Mouse (Mus musculus) midbrain, postnatal 0 days (tissue): ENCODE results near the gene Pfkfb2. TPM values are rescaled to one million over a fixed set of nuclear protein-coding genes. Genes with fewer than 3 reads are reported as not detected.

Source experiments
- ATAC-seq: fragments of 200-750 bp; cut with Nextera tagmentation; 2 replicates; pipeline ENCODE4 v1.8.0; 2017; ENCODE audit warnings: moderate number of reproducible peaks, mild to moderate bottlenecking, moderate TSS enrichment, moderate library complexity; ENCODE audit not compliant: low FRiP score
- DNase-seq: peaks from one replicate; pipeline ENCODE4 v3.0.0-alpha.2; 2015; ENCODE audit warnings: low spot score
- H3K27ac ChIP-seq: fragments of 300-500 bp; sonication (generic); 2 replicates; pipeline ENCODE4 v1.5.1; 2014; ENCODE audit warnings: low read depth, mild to moderate bottlenecking, low read length, mixed read lengths
- H3K27me3 ChIP-seq: fragments of 300-500 bp; sonication (generic); 2 replicates; pipeline ENCODE4 v1.6.1; 2014; ENCODE audit warnings: low read length, control low read depth, mixed read lengths; ENCODE audit not compliant: insufficient read depth
- H3K36me3 ChIP-seq: fragments of 300-500 bp; sonication (generic); 2 replicates; pipeline ENCODE4 v1.6.1; 2014; ENCODE audit warnings: low read length, control low read depth, mixed read lengths; ENCODE audit not compliant: insufficient read depth
- H3K4me1 ChIP-seq: fragments of 300-500 bp; sonication (generic); 2 replicates; pipeline ENCODE4 v1.6.1; 2014; ENCODE audit warnings: mild to moderate bottlenecking, control low read depth, antibody characterized with exemption, low read length, mixed read lengths; ENCODE audit not compliant: insufficient read depth
- H3K4me2 ChIP-seq: fragments of 300-500 bp; sonication (generic); 2 replicates; pipeline ENCODE4 v1.6.1; 2014; ENCODE audit warnings: low read depth, mild to moderate bottlenecking, low read length, mixed read lengths; ENCODE audit not compliant: poor library complexity, severe bottlenecking
- H3K4me3 ChIP-seq: fragments of 300-500 bp; sonication (generic); 2 replicates; pipeline ENCODE4 v1.5.1; 2014; ENCODE audit warnings: low read depth, mild to moderate bottlenecking, low read length, moderate library complexity
- H3K9ac ChIP-seq: fragments of 300-500 bp; sonication (generic); replicated peaks from 2 replicates; pipeline ENCODE4 v1.6.1; 2014; ENCODE audit warnings: mild to moderate bottlenecking, low read length, moderate library complexity, mixed read lengths; ENCODE audit not compliant: poor library complexity, severe bottlenecking
- H3K9me3 ChIP-seq: fragments of 300-500 bp; sonication (generic); 2 replicates; pipeline ENCODE4 v1.6.1; 2016; ENCODE audit warnings: low read length, control low read depth
- CTCF ChIP-seq: IDR thresholded peaks from 2 replicates; pipeline ENCODE4 v1.5.1; 2016; ENCODE audit warnings: antibody characterized with exemption, mild to moderate bottlenecking
- WGBS: fragments of 180-500 bp; shearing (Covaris S2); extraction: QIAGEN DNeasy Blood & Tissue Kit; methylation state at CpG from one replicate; pipeline ENCODE4 v1.1.7; 2014; 5-methylcytosine and 5-hydroxymethylcytosine counted together
- polyA plus RNA-seq: library from polyadenylated mRNA; unstranded; fragments of >200 nt; fragmentation: Nextera tagmentation; extraction: Ambion mirVana; gene quantifications from 2 replicates; pipeline ENCODE4 v1.2.1, GENCODE M21; 2015
- total RNA-seq: library from RNA; depleted of rRNA; stranded (reverse); fragments of >200 nt; gene quantifications from 2 replicates; pipeline ENCODE4 v1.2.3, GENCODE M21; 2014

Gene Pfkfb2
- total and polyA plus RNA-seq, 2 experiments from 2014 or later = 17.2 to 26.6 TPM

DNA sequence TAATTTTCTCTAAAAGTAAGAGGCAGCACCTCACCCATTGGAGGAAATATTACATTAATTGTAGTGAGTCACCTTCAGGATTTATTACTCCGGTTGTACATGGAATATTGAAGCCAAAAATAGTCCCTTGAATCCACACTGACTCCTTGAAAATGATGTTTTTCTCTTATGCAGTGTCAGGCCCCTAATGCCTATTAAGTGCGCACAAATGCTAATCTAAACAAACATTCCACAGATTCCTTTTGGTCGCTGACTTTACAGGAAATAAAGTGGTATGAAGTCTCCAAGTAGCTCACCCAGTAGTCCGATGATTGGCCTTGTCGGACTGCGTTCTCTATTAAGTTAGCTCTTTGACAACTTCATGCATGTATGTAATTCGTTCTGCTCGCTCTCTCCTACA, 5.8 kb upstream of the Pfkfb2 start:
- ATAC-seq (no peak), DNase-seq (no peak)
- Histone ChIP-seq H3K4me2 (no peak overlapping the region), H3K9me3 (no peaks in the 10 kb centered on the region), H3K4me3 (no peak overlapping the region), H3K9ac (no peak overlapping the region), H3K27ac (no peak overlapping the region), H3K36me3 (no peaks in the 10 kb centered on the region), H3K4me1 (no peaks in the 10 kb centered on the region), H3K27me3 (no peaks in the 10 kb centered on the region)
- 80% methylated on average over 8 of the region's 8 CpGs for WGBS
- TF ChIP-seq CTCF = no peak

- Histone ChIP-seq H3K4me3 (no peak overlapping the region), H3K4me2 (no peak overlapping the region), H3K9me3 (no peaks in the 10 kb centered on the region), H3K4me1 (no peaks in the 10 kb centered on the region), H3K9ac (no peak overlapping the region), H3K27ac (no peak overlapping the region), H3K27me3 (no peaks in the 10 kb centered on the region), H3K36me3 (no peaks in the 10 kb centered on the region)
- no peak for TF ChIP-seq CTCF
- DNase-seq = no peak
- 52% methylated on average over 5 of the region's 5 CpGs for WGBS
- no peak for ATAC-seq
These were observed 5.4 kb upstream of the Pfkfb2 start for GRCm38 (mm10) chr1:130734452-130734851.

DNA sequence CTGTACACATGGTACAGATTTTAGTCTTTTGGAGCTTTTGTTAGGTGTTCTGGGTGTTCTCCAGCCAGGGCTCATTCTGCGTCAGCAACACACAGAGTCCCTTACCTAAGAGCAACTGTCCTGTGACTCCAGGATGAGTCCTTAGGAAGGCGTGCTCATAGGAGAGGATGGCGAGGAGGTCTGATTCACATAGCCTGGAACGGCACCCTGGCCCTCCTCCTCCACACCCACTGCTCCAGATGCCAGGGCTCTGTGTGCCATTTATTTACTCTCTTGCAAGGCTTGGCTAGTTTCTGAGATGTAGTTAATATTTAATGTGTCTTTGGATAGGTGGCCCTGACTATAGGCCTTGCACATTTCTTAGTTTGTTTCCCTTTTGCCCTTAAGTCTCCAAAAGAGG, 4.6 kb upstream of the Pfkfb2 start:
- Histone ChIP-seq H3K9ac (no peak overlapping the region), H3K4me2 (no peak overlapping the region), H3K36me3 (no peaks in the 10 kb centered on the region), H3K4me1 (no peaks in the 10 kb centered on the region), H3K27ac (no peak overlapping the region), H3K4me3 (no peak overlapping the region), H3K9me3 (no peaks in the 10 kb centered on the region), H3K27me3 (no peaks in the 10 kb centered on the region)
- ATAC-seq (no peak), DNase-seq (no peak)
- 92% methylated on average over 4 of the region's 4 CpGs for WGBS
- no peak for TF ChIP-seq CTCF

GRCm38 (mm10) chr1:130732706-130733658, 3.9 kb upstream of the Pfkfb2 start:
- H3K9ac ChIP-seq = no peak overlapping the region
- 89% methylated on average over 13 of the region's 13 CpGs for WGBS

DNA sequence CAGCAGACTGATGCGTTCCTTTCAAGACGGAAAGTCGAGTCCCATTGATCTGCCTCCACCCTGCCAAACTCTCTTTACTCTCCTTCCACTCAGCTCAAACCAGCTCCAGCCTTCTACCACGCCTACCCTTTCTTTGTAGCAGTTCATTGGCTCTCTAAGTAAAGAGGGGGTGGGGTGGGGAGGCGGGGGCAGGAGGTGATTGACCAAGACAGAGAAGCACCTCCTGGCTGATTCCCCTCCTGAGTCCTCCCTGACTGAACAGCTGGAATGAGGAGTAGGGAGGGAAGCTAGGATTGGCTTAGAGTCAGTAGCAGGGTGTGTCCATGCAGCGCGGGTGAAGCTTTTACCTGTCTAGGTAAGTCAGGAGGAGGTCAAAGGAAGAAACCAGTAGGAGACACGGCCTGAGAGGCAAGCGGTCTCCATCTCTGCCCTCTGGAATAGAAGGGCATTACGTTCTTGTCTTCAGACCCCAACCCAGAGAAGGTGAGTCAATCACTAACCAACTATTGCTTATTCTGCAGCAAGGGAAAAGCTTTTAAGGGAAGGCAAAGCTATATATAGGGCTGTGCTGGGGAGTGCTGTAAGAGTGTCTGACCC, 2.8 kb upstream of the Pfkfb2 start, which contains the start of gene AA986860:
TSS of gene AA986860 (plus strand) at position 236 of the 597 bp plus-strand sequence.
- DNase-seq (no peak), ATAC-seq (no peak)
- H3K4me1 ChIP-seq = no peaks in the 10 kb centered on the region
- H3K36me3 ChIP-seq = no peaks in the 10 kb centered on the region
- H3K27ac ChIP-seq = no peak within 1 kb of the TSS
- no peaks in the 10 kb centered on the region for H3K9me3 ChIP-seq
- H3K27me3 ChIP-seq = no peaks in the 10 kb centered on the region
- no peak within 1 kb of the TSS for H3K9ac ChIP-seq
- no peak within 1 kb of the TSS for H3K4me3 ChIP-seq
- 9% methylated on average over 10 of the region's 10 CpGs for WGBS
- no peak for TF ChIP-seq CTCF
- no peak within 1 kb of the TSS; the same call in 1 of the 2 replicates for H3K4me2 ChIP-seq

More at GRCm38 (mm10) chr1:130732706-130733658, 3.9 kb upstream of the Pfkfb2 start:
- Histone ChIP-seq H3K4me3 (no peak overlapping the region), H3K27me3 (no peaks in the 10 kb centered on the region), H3K9me3 (no peaks in the 10 kb centered on the region), H3K4me1 (no peaks in the 10 kb centered on the region), H3K36me3 (no peaks in the 10 kb centered on the region), H3K27ac (no peak overlapping the region), H3K4me2 (no peak overlapping the region)
- no peak for TF ChIP-seq CTCF
- DNase-seq = no peak
- no peak for ATAC-seq

GRCm38 (mm10) chr1:130728708-130729107, 345 bp downstream of the Pfkfb2 start:
- no peaks in the 10 kb centered on the region for H3K9me3 ChIP-seq
- H3K36me3 ChIP-seq = no peaks in the 10 kb centered on the region
- no peak overlapping the region for H3K9ac ChIP-seq
- TF ChIP-seq CTCF = no peak
- no peaks in the 10 kb centered on the region for H3K4me1 ChIP-seq
- H3K27me3 ChIP-seq = no peaks in the 10 kb centered on the region
- 94% methylated on average over 3 of the region's 3 CpGs for WGBS
- DNase-seq (no peak), ATAC-seq (no peak)
- H3K4me3 ChIP-seq = no peak overlapping the region
- H3K27ac ChIP-seq = no peak overlapping the region
- no peak overlapping the region for H3K4me2 ChIP-seq
